Mouse (Mus musculus): ENCODE results near the gene Armc12. TPM values are rescaled to one million over a fixed set of nuclear protein-coding genes. Genes with fewer than 3 reads are reported as not detected.

Armc12 gene
- not detected in 2 replicates for polyA plus RNA-seq (2015; fragmentation: Nextera tagmentation; extraction: Ambion mirVana)

DNA sequence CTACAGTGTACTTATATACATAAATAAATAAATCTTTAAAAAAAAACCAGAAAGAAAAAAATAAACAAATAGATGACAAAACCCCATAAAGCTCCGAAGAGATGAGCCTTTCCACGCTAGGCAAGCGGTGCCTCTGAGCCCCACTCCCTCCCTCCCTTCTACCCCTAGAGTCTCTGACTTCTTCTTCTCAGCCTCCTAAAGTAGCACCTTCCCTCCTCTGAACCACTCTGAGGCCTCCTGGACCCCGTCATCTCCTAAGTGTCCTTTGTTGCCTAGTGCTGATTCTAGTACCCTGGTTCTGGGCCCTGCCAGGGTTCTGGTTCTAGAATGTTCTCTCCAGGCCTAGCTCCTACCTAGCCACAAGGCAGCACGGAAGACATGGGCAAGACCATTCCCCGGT, at the start of gene Armc12:
TSS of gene Armc12 (plus strand) at position 301 of the 400 bp plus-strand sequence.
- H3K9me3 ChIP-seq (ENCODE audit: low read length) = no peaks in the 10 kb centered on the region
- no peak for ATAC-seq (ENCODE audit: low FRiP score, low TSS enrichment)
- H3K27ac ChIP-seq (ENCODE audit: low read length) = no peak within 1 kb of the TSS
- no peaks in the 10 kb centered on the region for H3K27me3 ChIP-seq (ENCODE audit: insufficient read depth, low read length)
- H3K4me3 ChIP-seq (ENCODE audit: low read length) = no peak within 1 kb of the TSS
- no peaks in the 10 kb centered on the region for H3K36me3 ChIP-seq (ENCODE audit: insufficient read depth, low read length)
- 86% methylated on average over 6 of the region's 6 CpGs for WGBS
- peaks cover 15% of the 10 kb centered on the region; the same call in 1 of the 2 replicates for H3K4me1 ChIP-seq (ENCODE audit: insufficient read depth, low read length)
- peak within 1 kb of the TSS; percentile 38 for H3K4me2 ChIP-seq (replicated peaks; ENCODE audit: low read depth, low read length)
- no peak within 1 kb of the TSS for H3K9ac ChIP-seq (replicated peaks; ENCODE audit: low read length)

GRCm38 (mm10) chr17:28484704-28485445, 45.7 kb upstream of the Armc12 start:
- no peaks in the 10 kb centered on the region for H3K9me3 ChIP-seq (ENCODE audit: low read length)
- H3K36me3 ChIP-seq (ENCODE audit: insufficient read depth, low read length) = 0 out of 2 replicates have a peak, but pooled peaks cover 3% of the 10 kb centered on the region
- H3K27me3 ChIP-seq (ENCODE audit: insufficient read depth, low read length) = no peaks in the 10 kb centered on the region
- 4% methylated on average over 30 of the region's 30 CpGs for WGBS
- ATAC-seq (ENCODE audit: low FRiP score, low TSS enrichment) = peak; percentile 29; the same call in 1 of the 2 replicates
- peak overlapping the region; percentile 79 for H3K9ac ChIP-seq (replicated peaks; ENCODE audit: low read length)
- peak overlapping the region; percentile 68 for H3K4me3 ChIP-seq (ENCODE audit: low read length)
- H3K27ac ChIP-seq (ENCODE audit: low read length) = peak overlapping the region; percentile 78; the same call in 1 of the 2 replicates
- H3K4me1 ChIP-seq (ENCODE audit: insufficient read depth, low read length) = peaks cover 8% of the 10 kb centered on the region
- peak overlapping the region; percentile 61 for H3K4me2 ChIP-seq (replicated peaks; ENCODE audit: low read depth, low read length)

DNA sequence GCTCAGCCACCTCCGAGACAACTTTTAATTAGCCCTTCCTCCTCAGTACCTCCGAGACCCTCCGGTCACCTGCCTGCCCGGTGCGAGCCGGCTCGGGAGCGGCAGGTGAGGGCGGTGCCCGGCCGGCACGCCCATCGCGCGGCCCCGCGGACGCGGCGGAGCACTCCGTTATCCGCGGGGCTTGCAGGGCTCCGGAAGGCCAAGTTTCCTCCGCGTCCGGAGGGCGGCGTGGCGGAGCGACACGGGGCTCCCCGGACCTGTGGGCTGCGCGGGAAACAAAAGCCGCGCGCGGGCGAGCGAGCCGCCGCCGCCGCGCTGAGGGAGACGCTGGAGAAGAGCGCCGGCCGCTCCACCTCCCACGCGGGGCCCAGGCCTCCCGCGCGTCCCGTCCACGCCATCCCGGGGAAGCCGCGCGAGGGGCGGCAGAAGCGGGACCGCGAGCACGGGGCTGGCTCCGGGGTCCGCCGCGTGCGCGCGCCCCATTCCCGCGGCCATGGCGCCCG, 45.1 kb upstream of the Armc12 start:
- WGBS = under 1% methylated on average over 75 of the region's 77 CpGs
- Histone ChIP-seq H3K9ac (replicated peaks; ENCODE audit: low read length) (peak overlapping the region; percentile 79), H3K4me1 (ENCODE audit: insufficient read depth, low read length) (peaks cover 8% of the 10 kb centered on the region), H3K4me3 (ENCODE audit: low read length) (peak overlapping the region; percentile 68), H3K9me3 (ENCODE audit: low read length) (no peaks in the 10 kb centered on the region), H3K27ac (ENCODE audit: low read length) (peak overlapping the region; percentile 78), H3K27me3 (ENCODE audit: insufficient read depth, low read length) (no peaks in the 10 kb centered on the region), H3K4me2 (replicated peaks; ENCODE audit: low read depth, low read length) (peak overlapping the region; percentile 61), H3K36me3 (ENCODE audit: insufficient read depth, low read length) (0 out of 2 replicates have a peak, but pooled peaks cover 3% of the 10 kb centered on the region)
- ATAC-seq (ENCODE audit: low FRiP score, low TSS enrichment) = peak; percentile 41

DNA sequence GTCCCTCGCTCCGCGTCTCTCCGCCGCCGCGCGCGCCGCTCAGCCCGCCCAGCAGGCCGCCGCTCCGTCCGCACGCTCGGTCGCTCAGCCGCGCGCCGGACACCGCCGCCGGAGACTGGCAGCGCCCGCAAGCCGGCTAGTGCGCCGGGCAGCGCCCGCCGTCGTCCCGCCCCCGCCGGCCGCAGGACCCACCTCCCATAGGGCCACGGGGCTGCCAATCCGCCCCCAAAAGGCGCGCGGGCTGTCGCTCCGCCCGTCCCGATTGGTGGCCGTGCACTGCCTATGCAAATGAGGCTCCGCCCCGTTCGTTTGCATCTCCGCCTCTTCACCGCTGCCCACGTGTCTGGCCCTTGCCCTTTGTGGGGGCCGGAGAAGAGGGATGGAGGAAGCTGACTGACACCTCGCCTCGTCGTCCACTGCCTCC, 44.6 kb upstream of the Armc12 start:
- Histone ChIP-seq H3K27me3 (ENCODE audit: insufficient read depth, low read length) (no peaks in the 10 kb centered on the region), H3K4me3 (ENCODE audit: low read length) (peak overlapping the region; percentile 68), H3K4me1 (ENCODE audit: insufficient read depth, low read length) (peaks cover 8% of the 10 kb centered on the region), H3K27ac (ENCODE audit: low read length) (peak overlapping the region; percentile 78), H3K9me3 (ENCODE audit: low read length) (no peaks in the 10 kb centered on the region), H3K36me3 (ENCODE audit: insufficient read depth, low read length) (0 out of 2 replicates have a peak, but pooled peaks cover 3% of the 10 kb centered on the region), H3K4me2 (replicated peaks; ENCODE audit: low read depth, low read length) (peak overlapping the region; percentile 67), H3K9ac (replicated peaks; ENCODE audit: low read length) (peak overlapping the region; percentile 79)
- peak; percentile 98 for ATAC-seq (ENCODE audit: low FRiP score, low TSS enrichment)
- under 1% methylated on average over 56 of the region's 58 CpGs for WGBS

GRCm38 (mm10) chr17:28486720-28487119, 43.9 kb upstream of the Armc12 start:
- no peaks in the 10 kb centered on the region for H3K9me3 ChIP-seq (ENCODE audit: low read length)
- H3K9ac ChIP-seq (replicated peaks; ENCODE audit: low read length) = no peak overlapping the region; the same call in 1 of the 2 replicates
- peaks cover 12% of the 10 kb centered on the region for H3K4me1 ChIP-seq (ENCODE audit: insufficient read depth, low read length)
- H3K36me3 ChIP-seq (ENCODE audit: insufficient read depth, low read length) = no peaks in the 10 kb centered on the region
- peak overlapping the region; percentile 67; the same call in 1 of the 2 replicates for H3K4me2 ChIP-seq (replicated peaks; ENCODE audit: low read depth, low read length)
- ATAC-seq (ENCODE audit: low FRiP score, low TSS enrichment) = peak; percentile 2; the same call in 1 of the 2 replicates
- H3K4me3 ChIP-seq (ENCODE audit: low read length) = no peak overlapping the region
- H3K27me3 ChIP-seq (ENCODE audit: insufficient read depth, low read length) = no peaks in the 10 kb centered on the region
- H3K27ac ChIP-seq (ENCODE audit: low read length) = no peak overlapping the region
- 83% methylated on average over 6 of the region's 6 CpGs for WGBS

- H3K4me2 ChIP-seq (replicated peaks; ENCODE audit: low read depth, low read length) = no peak overlapping the region
- WGBS = 89% methylated on average over 18 of the region's 18 CpGs
- H3K4me3 ChIP-seq (ENCODE audit: low read length) = no peak overlapping the region
- no peaks in the 10 kb centered on the region for H3K9me3 ChIP-seq (ENCODE audit: low read length)
- no peak for ATAC-seq (ENCODE audit: low FRiP score, low TSS enrichment)
- H3K4me1 ChIP-seq (ENCODE audit: insufficient read depth, low read length) = peaks cover 12% of the 10 kb centered on the region
- no peaks in the 10 kb centered on the region for H3K27me3 ChIP-seq (ENCODE audit: insufficient read depth, low read length)
- no peaks in the 10 kb centered on the region for H3K36me3 ChIP-seq (ENCODE audit: insufficient read depth, low read length)
- H3K9ac ChIP-seq (replicated peaks; ENCODE audit: low read length) = no peak overlapping the region
- H3K27ac ChIP-seq (ENCODE audit: low read length) = no peak overlapping the region
Measured at GRCm38 (mm10) chr17:28487584-28488257, 42.9 kb upstream of the Armc12 start.

DNA sequence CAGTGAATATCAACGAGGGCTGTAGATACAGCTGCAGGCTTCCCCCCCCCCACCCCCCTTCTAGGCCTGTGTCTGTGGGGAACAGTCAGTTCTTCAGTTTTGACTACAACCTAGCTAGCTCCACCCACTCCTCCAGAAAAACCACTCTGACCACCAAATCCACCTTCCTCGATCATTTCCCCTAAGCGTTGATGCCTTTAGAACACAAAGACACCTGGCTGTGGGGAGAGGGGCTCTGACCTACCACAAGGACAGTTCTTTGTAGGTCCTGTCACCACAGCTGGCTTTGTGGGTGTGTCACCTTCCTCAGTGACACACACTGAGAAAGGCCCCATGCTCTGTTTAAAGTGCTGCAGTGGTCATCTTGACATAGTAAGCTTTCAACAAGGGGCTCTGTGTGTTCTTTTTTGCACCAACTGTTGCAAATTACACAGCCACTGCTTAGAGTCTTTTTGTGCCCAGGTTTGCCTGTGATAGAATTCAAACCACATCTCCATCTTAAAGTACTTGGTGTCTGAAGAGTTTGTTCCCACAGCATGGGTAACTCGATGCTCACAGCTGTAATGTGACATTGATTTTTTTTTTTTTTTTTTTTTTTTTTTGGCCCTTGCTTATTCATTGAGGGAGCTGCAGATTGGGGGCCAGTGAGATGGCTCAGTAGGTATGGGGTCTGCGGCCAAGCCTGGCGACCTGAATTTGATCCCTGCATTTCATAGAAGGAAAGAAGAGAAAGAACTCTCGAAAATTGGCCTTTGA, 42.2 kb upstream of the Armc12 start:
- Histone ChIP-seq H3K4me3 (ENCODE audit: low read length) (no peak overlapping the region), H3K4me2 (replicated peaks; ENCODE audit: low read depth, low read length) (no peak overlapping the region), H3K9me3 (ENCODE audit: low read length) (no peaks in the 10 kb centered on the region), H3K9ac (replicated peaks; ENCODE audit: low read length) (no peak overlapping the region), H3K27me3 (ENCODE audit: insufficient read depth, low read length) (no peaks in the 10 kb centered on the region), H3K36me3 (ENCODE audit: insufficient read depth, low read length) (no peaks in the 10 kb centered on the region), H3K27ac (ENCODE audit: low read length) (no peak overlapping the region), H3K4me1 (ENCODE audit: insufficient read depth, low read length) (peaks cover 12% of the 10 kb centered on the region)
- no peak for ATAC-seq (ENCODE audit: low FRiP score, low TSS enrichment)
- 64% methylated on average over 7 of the region's 7 CpGs for WGBS

DNA sequence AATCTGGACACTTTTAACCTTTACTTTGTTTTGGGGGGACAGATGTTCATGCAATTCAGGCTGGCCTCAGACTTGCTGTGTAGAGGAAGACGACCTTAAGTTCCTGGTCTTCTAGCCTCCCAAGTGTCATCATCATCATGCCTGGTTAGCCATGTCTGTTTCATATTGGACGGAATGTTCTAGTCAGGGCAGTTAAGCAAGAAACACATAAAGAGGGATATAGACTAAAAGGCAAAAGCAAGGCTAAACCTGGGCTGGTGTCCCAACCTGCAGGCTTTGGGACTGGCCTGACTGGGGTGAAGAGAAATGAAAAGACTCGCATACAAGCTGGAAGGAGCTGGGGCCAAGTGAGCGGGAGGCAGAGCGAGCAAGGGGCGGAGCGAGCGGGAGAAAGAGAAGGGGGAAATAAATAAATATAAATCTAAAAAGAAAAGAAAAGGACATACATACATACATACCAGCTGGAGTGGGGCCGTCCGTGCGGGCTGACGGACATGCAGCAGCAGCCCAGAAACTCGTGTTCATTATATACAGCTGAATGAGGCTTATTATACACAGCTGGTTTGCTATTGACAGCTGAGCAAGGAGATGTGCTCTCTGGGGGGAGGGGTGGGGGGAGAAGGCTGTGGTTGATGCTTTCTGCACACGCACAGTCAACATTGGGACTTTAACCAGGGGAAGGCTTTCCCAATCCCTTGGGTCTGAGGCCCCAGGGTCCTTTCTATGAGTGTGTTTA, 39.4 kb upstream of the Armc12 start:
- H3K27ac ChIP-seq (ENCODE audit: low read length) = no peak overlapping the region
- peaks cover 7% of the 10 kb centered on the region for H3K4me1 ChIP-seq (ENCODE audit: insufficient read depth, low read length)
- no peak overlapping the region for H3K4me3 ChIP-seq (ENCODE audit: low read length)
- H3K27me3 ChIP-seq (ENCODE audit: insufficient read depth, low read length) = no peaks in the 10 kb centered on the region
- H3K9me3 ChIP-seq (ENCODE audit: low read length) = no peaks in the 10 kb centered on the region
- ATAC-seq (ENCODE audit: low FRiP score, low TSS enrichment) = no peak
- WGBS = 73% methylated on average over 14 of the region's 14 CpGs
- H3K9ac ChIP-seq (replicated peaks; ENCODE audit: low read length) = no peak overlapping the region
- no peaks in the 10 kb centered on the region for H3K36me3 ChIP-seq (ENCODE audit: insufficient read depth, low read length)
- no peak overlapping the region for H3K4me2 ChIP-seq (replicated peaks; ENCODE audit: low read depth, low read length)

DNA sequence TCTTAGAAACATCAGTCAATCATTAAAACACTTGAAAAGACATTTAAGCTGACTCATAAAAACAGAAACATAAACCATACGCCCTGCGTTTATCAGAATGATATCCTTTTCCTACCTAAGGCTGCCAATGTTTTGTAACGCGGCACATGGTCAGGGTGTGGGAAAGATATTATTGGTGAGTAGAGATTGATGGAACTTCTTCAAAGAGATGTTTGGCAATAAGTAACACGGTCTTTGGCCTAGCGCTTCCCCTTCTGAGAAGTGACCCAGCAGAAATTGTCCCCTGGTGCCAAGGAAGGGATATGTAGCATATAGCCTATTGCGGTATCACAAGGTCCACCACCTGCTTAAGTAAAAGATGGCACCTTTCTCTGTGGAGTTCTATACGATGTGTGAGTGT, 34.8 kb upstream of the Armc12 start:
- no peak for ATAC-seq (ENCODE audit: low FRiP score, low TSS enrichment)
- 91% methylated on average over 8 of the region's 8 CpGs for WGBS
- Histone ChIP-seq H3K27ac (ENCODE audit: low read length) (no peak overlapping the region), H3K4me2 (replicated peaks; ENCODE audit: low read depth, low read length) (no peak overlapping the region), H3K9me3 (ENCODE audit: low read length) (peaks cover 4% of the 10 kb centered on the region; the same call in 1 of the 2 replicates), H3K36me3 (ENCODE audit: insufficient read depth, low read length) (no peaks in the 10 kb centered on the region), H3K4me3 (ENCODE audit: low read length) (no peak overlapping the region), H3K27me3 (ENCODE audit: insufficient read depth, low read length) (no peaks in the 10 kb centered on the region), H3K9ac (replicated peaks; ENCODE audit: low read length) (no peak overlapping the region), H3K4me1 (ENCODE audit: insufficient read depth, low read length) (peaks cover 3% of the 10 kb centered on the region; the same call in 1 of the 2 replicates)

All from kidney, embryonic 16.5 days (tissue).